ENCODE assay signal across 25 mouse cellular contexts in the genomic region with DNA sequence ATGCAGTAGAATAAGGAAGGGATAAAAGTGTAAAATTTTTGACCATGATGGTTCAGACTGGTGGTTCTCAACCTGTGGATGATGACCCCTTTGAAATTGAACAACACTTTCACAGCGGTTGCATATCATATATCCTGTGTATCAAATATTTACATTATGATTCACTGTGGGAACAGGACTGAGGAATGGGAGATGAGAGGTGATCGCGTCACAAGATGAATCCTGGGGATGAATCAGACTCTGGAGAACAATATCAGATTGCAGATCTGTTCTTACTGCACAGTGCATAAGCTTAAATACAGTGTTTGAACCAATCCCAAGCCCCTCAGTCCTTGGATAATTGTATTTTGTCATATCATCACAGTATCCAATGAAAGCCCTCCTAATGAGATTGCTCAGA.
"Had no signal": no experiment of that assay in that cellular context is flagged by ENCODE, and none has a peak within 500 bp of the region (broad histone marks: within the 10 kb centered on the region; RNA-seq: fewer than 3 reads in every experiment).

No protein-coding gene starts in this region.

- H3K4me3 ChIP-seq: limb, embryonic 10.5 days; limb, embryonic 12.5 days; limb, embryonic 13.5 days; limb, embryonic 15.5 days; liver, embryonic 12.5 days; liver, embryonic 13.5 days; liver, embryonic 15.5 days; lung, embryonic 15.5 days; megakaryocyte, embryonic 14.5 days; midbrain, embryonic 10.5 days; midbrain, embryonic 12.5 days; midbrain, embryonic 13.5 days; midbrain, embryonic 15.5 days; myocyte had no signal

- DNase-seq: left cerebral cortex, postnatal 4 days; liver; liver, embryonic 13.5 days; liver, postnatal 0 days; lung, adult 18-20 months; lung, adult 2 months; lung, embryonic 14.5 days; lung, postnatal 10 days; lung, postnatal 14 days; lung, postnatal 36 days; lung, postnatal 4 days; midbrain, embryonic 14.5 days had no signal

- H3K36me3 ChIP-seq: limb, embryonic 10.5 days; limb, embryonic 12.5 days; limb, embryonic 13.5 days; limb, embryonic 15.5 days; liver, embryonic 12.5 days; liver, embryonic 13.5 days; liver, embryonic 15.5 days; lung, embryonic 15.5 days; midbrain, embryonic 10.5 days; midbrain, embryonic 12.5 days; midbrain, embryonic 13.5 days; midbrain, embryonic 15.5 days had no signal

- H3K27me3 ChIP-seq: limb, embryonic 12.5 days; limb, embryonic 13.5 days; limb, embryonic 15.5 days; liver, embryonic 12.5 days; liver, embryonic 13.5 days; liver, embryonic 15.5 days; lung, embryonic 15.5 days; megakaryocyte, embryonic 14.5 days; midbrain, embryonic 12.5 days; midbrain, embryonic 13.5 days; midbrain, embryonic 15.5 days had no signal
